Mouse (Mus musculus) limb, embryonic 14.5 days (tissue): ENCODE measurements around the gene Mtfmt. TPM values are rescaled to one million over a fixed set of nuclear protein-coding genes. Genes with fewer than 3 reads are reported as not detected.
A peak's percentile ranks its signal among the peaks of the same experiment; 100 is the strongest.

Experiments
- ATAC-seq: fragments of 200-750 bp; cut with Nextera tagmentation; 2 replicates; pipeline ENCODE4 v1.8.0; 2017; ENCODE audit warnings: low read depth, moderate number of reproducible peaks, moderate TSS enrichment; ENCODE audit not compliant: low FRiP score
- DNase-seq: peaks from one replicate; pipeline ENCODE4 v3.0.0-alpha.2; 2015; ENCODE audit warnings: low spot score
- H3K27ac ChIP-seq: fragments of 300-500 bp; sonication (generic); replicated peaks from 2 replicates; pipeline ENCODE4 v1.5.1; 2014; ENCODE audit warnings: low read depth, mild to moderate bottlenecking, low read length, moderate library complexity, mixed read lengths
- H3K27me3 ChIP-seq: fragments of 300-500 bp; sonication (generic); 2 replicates; pipeline ENCODE4 v1.6.1; 2014; ENCODE audit warnings: low read length, mixed read lengths; ENCODE audit not compliant: control insufficient read depth, insufficient read depth
- H3K36me3 ChIP-seq: fragments of 300-500 bp; sonication (generic); 2 replicates; pipeline ENCODE4 v1.6.1; 2014; ENCODE audit warnings: mild to moderate bottlenecking, low read length, moderate library complexity, mixed read lengths; ENCODE audit not compliant: control insufficient read depth, insufficient read depth
- H3K4me1 ChIP-seq: fragments of 300-500 bp; sonication (generic); 2 replicates; pipeline ENCODE4 v1.6.1; 2014; ENCODE audit warnings: antibody characterized with exemption, low read length, mixed read lengths; ENCODE audit not compliant: control insufficient read depth, insufficient read depth
- H3K4me2 ChIP-seq: fragments of 300-500 bp; sonication (generic); replicated peaks from 2 replicates; pipeline ENCODE4 v1.6.1; 2014; ENCODE audit warnings: low read depth, mild to moderate bottlenecking, low read length, moderate library complexity; ENCODE audit not compliant: severe bottlenecking
- H3K4me3 ChIP-seq: fragments of 300-500 bp; sonication (generic); replicated peaks from 2 replicates; pipeline ENCODE4 v1.5.1; 2014; ENCODE audit warnings: low read length
- H3K9ac ChIP-seq: fragments of 300-500 bp; sonication (generic); 2 replicates; pipeline ENCODE4 v1.6.1; 2014; ENCODE audit warnings: mild to moderate bottlenecking, low read depth, low read length, moderate library complexity; ENCODE audit not compliant: severe bottlenecking
- H3K9me3 ChIP-seq: fragments of 300-500 bp; sonication (generic); 2 replicates; pipeline ENCODE4 v1.6.1; 2016; ENCODE audit warnings: low read length; ENCODE audit not compliant: control insufficient read depth
- POLR2A ChIP-seq: fragments of 200-500 bp; IDR thresholded peaks from 2 replicates; pipeline ENCODE4 v1.8.0; 2012; ENCODE audit warnings: inconsistent platforms, mild to moderate bottlenecking, moderate library complexity, borderline replicate concordance; ENCODE audit not compliant: insufficient read depth, insufficient read length; ENCODE audit errors: extremely low read depth
- WGBS: fragments of 180-500 bp; shearing (Covaris S2); extraction: QIAGEN DNeasy Blood & Tissue Kit; methylation state at CpG from one replicate; pipeline ENCODE4 v1.1.7; 2014; 5-methylcytosine and 5-hydroxymethylcytosine counted together
- polyA plus RNA-seq, 2 experiments: library from polyadenylated mRNA; depleted of rRNA in 1 of 2; stranded (reverse) in 1 of 2; unstranded in 1 of 2; fragments of >200 nt; fragmentation: Nextera tagmentation in 1 of 2; extraction: Ambion mirVana in 1 of 2; gene quantifications; 2 replicates each; pipeline versions ENCODE4 v1.2.1 to v1.2.3; 2012 to 2014

Mtfmt gene
- polyA plus RNA-seq, 2 experiments, result 18.7 to 28.8 TPM

DNA sequence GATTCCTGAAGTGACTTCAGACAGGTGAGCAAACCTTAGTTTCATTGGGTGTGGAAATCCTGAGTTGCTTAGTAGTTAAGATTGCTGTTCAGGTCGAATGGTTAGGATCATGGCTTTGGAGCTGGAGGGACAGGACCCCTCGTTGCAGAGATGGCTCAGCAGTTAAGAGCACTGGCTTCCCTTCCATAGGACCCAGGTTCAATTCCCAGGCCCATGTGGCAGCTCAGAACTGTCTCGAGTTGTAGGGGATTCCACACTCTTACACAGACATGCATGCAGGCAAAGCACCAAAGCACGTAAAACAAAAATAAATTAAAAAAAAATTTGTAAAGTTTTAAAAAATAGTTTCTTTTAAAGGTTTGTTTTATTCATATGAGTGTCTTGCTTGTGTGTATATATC is 371 bp upstream of the Mtfmt start:
- Histone ChIP-seq H3K36me3 (peaks cover 9% of the 10 kb centered on the region), H3K4me1 (peaks cover 3% of the 10 kb centered on the region), H3K4me3 (no peak overlapping the region), H3K27ac (no peak overlapping the region), H3K27me3 (no peaks in the 10 kb centered on the region), H3K9me3 (no peaks in the 10 kb centered on the region), H3K9ac (no peak overlapping the region), H3K4me2 (no peak overlapping the region)
- ATAC-seq (no peak), DNase-seq (no peak)
- TF ChIP-seq POLR2A, result no peak
- 73% methylated on average over 4 of the region's 4 CpGs for WGBS

DNA sequence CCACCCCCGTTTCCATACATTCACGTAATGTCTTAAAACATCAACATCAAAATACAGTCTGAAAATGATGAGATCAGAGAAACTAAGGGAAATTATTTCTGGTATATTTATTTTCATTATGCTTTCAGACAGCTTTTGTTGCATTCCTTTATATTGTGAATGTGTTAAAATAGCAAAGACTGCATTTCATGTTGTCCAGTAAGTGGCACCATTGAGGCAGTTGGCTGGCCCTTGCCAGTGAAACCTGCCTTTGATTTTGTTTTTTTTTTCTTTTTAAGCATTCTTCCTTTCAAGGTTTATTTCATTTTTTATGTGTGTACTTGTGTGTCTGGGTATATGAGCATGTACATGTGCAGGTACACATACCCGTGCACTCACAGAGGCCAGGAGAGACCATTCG is 9.1 kb downstream of the Mtfmt start:
- no peak overlapping the region for H3K27ac ChIP-seq
- TF ChIP-seq POLR2A, result no peak
- ATAC-seq (no peak), DNase-seq (no peak)
- no peaks in the 10 kb centered on the region for H3K4me1 ChIP-seq
- H3K9ac ChIP-seq, result no peak overlapping the region
- H3K4me2 ChIP-seq, result no peak overlapping the region
- peaks cover 76% of the 10 kb centered on the region for H3K36me3 ChIP-seq
- H3K4me3 ChIP-seq, result no peak overlapping the region
- 94% methylated on average over 4 of the region's 4 CpGs for WGBS
- H3K27me3 ChIP-seq, result no peaks in the 10 kb centered on the region
- no peaks in the 10 kb centered on the region for H3K9me3 ChIP-seq

DNA sequence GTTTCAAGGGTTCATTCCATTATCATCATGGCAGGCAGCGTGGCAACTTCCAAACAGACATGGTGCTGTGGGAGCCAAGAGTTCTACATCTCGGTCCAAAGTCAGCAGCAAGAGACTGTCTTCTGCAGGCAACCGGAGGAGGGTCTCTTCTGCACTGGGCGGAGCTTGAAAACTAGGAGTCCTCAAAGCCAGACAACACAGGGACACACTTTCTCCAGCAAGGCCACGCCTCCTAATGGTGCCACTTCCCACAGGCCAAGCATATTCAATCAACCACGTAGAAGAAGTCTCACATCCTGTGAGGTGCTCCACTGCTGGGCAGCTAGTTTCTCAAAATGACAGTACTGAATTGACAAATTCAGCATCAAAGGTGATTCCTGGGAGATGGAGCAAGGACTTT is 12.4 kb downstream of the Mtfmt start:
- DNase-seq (no peak), ATAC-seq (no peak)
- Histone ChIP-seq H3K4me3 (no peak overlapping the region), H3K36me3 (peaks cover 82% of the 10 kb centered on the region), H3K4me1 (no peaks in the 10 kb centered on the region), H3K9ac (no peak overlapping the region), H3K27ac (no peak overlapping the region), H3K9me3 (no peaks in the 10 kb centered on the region), H3K4me2 (no peak overlapping the region), H3K27me3 (no peaks in the 10 kb centered on the region)
- WGBS, result 90% methylated on average over 6 of the region's 6 CpGs
- TF ChIP-seq POLR2A, result no peak

- Histone ChIP-seq H3K36me3 (no peaks in the 10 kb centered on the region), H3K4me3 (no peak overlapping the region), H3K4me1 (peaks cover 9% of the 10 kb centered on the region; the same call in 1 of the 2 replicates), H3K4me2 (no peak overlapping the region), H3K27me3 (no peaks in the 10 kb centered on the region), H3K9me3 (no peaks in the 10 kb centered on the region), H3K9ac (no peak overlapping the region), H3K27ac (no peak overlapping the region)
- peak; percentile 21; the same call in 1 of the 2 replicates for ATAC-seq
- 86% methylated on average over 2 of the region's 2 CpGs for WGBS
- peak; percentile 56 for DNase-seq
- TF ChIP-seq POLR2A, result no peak
These were observed 23.4 kb downstream of the Mtfmt start for GRCm38 (mm10) chr9:65458975-65459374.

DNA sequence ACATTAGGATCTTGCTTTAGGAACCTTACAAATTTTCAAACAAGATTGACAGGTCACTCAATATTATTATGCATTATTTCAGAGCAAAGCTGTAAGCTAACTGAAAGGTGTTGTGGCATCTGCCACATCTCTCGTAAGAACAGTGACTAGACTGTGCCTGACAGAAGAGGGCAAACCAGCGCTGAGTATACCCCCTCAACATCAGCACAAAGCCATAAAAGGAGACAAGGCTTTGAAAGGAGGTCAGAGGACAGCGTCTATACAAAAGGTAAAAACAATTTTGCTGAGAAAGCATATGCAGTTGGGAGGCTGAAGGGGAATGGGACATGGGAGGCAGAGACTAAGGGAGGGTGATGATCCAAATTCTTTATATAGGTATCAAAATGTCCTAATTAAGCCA is 24.6 kb downstream of the Mtfmt start:
- Histone ChIP-seq H3K36me3 (peaks cover under 1% of the 10 kb centered on the region; the same call in 1 of the 2 replicates), H3K9me3 (no peaks in the 10 kb centered on the region), H3K9ac (peak overlapping the region; percentile 75), H3K27me3 (no peaks in the 10 kb centered on the region), H3K27ac (peak overlapping the region; percentile 71; the same call in 1 of the 2 replicates), H3K4me2 (peak overlapping the region; percentile 72), H3K4me3 (peak overlapping the region; percentile 87), H3K4me1 (peaks cover 9% of the 10 kb centered on the region; the same call in 1 of the 2 replicates)
- no peak for TF ChIP-seq POLR2A
- WGBS, result 60% methylated on average over 3 of the region's 3 CpGs
- ATAC-seq (no peak), DNase-seq (no peak)
